Mouse (Mus musculus): ENCODE results near the gene Lingo3. TPM values are rescaled to one million over a fixed set of nuclear protein-coding genes. Genes with fewer than 3 reads are reported as not detected.

Gene Lingo3
- not detected for total RNA-seq (2018; cell fraction: chromatin; rRNA removed)
- total RNA-seq (2018; cell fraction: cytosol; rRNA removed), result not detected
- not detected for total RNA-seq (2018; cell fraction: nucleus; rRNA removed)
- polyA plus RNA-seq (2018), result not detected in 3 replicates

GRCm38 (mm10) chr10:80843931-80844547, at the start of gene Lingo3:
Gene Lingo3, minus strand, starts transcription at chr10:80844039.
- H3K27ac ChIP-seq, result no peak within 1 kb of the TSS
- no peaks in the 10 kb centered on the region for H3K36me3 ChIP-seq (ENCODE audit: inconsistent target)
- no peaks in the 10 kb centered on the region for H3K79me2 ChIP-seq (ENCODE audit: inconsistent target)
- H3K4me3 ChIP-seq (ENCODE audit: inconsistent target), result no peak within 1 kb of the TSS
- WGBS (ENCODE audit: missing documents), result 9% methylated on average over 43 of the region's 51 CpGs

- no peaks in the 10 kb centered on the region for H3K36me3 ChIP-seq (ENCODE audit: inconsistent target)
- no peaks in the 10 kb centered on the region for H3K79me2 ChIP-seq (ENCODE audit: inconsistent target)
- WGBS (ENCODE audit: missing documents), result 39% methylated on average over 9 of the region's 11 CpGs
- H3K4me3 ChIP-seq (ENCODE audit: inconsistent target), result no peak overlapping the region
- H3K27ac ChIP-seq, result no peak overlapping the region
These were observed 43.3 kb upstream of the Lingo3 start for GRCm38 (mm10) chr10:80887181-80887580.

- WGBS (ENCODE audit: missing documents), result 21% methylated on average over 10 of the region's 10 CpGs
- Histone ChIP-seq H3K36me3 (ENCODE audit: inconsistent target) (no peaks in the 10 kb centered on the region), H3K79me2 (ENCODE audit: inconsistent target) (no peaks in the 10 kb centered on the region), H3K4me3 (ENCODE audit: inconsistent target) (no peak overlapping the region), H3K27ac (no peak overlapping the region)
These were observed 37.5 kb upstream of the Lingo3 start for GRCm38 (mm10) chr10:80881301-80881700.

- no peak overlapping the region for H3K4me3 ChIP-seq (ENCODE audit: inconsistent target)
- 79% methylated on average over 2 of the region's 2 CpGs for WGBS (ENCODE audit: missing documents)
- H3K79me2 ChIP-seq (ENCODE audit: inconsistent target), result no peaks in the 10 kb centered on the region
- no peaks in the 10 kb centered on the region for H3K36me3 ChIP-seq (ENCODE audit: inconsistent target)
- no peak overlapping the region for H3K27ac ChIP-seq
These were observed 37.1 kb upstream of the Lingo3 start for GRCm38 (mm10) chr10:80880901-80881300.

GRCm38 (mm10) chr10:80880131-80880641, 36.3 kb upstream of the Lingo3 start:
- no peak overlapping the region for H3K4me3 ChIP-seq (ENCODE audit: inconsistent target)
- H3K36me3 ChIP-seq (ENCODE audit: inconsistent target), result no peaks in the 10 kb centered on the region
- WGBS (ENCODE audit: missing documents), result 19% methylated on average over 5 of the region's 5 CpGs
- H3K27ac ChIP-seq, result no peak overlapping the region
- H3K79me2 ChIP-seq (ENCODE audit: inconsistent target), result no peaks in the 10 kb centered on the region

GRCm38 (mm10) chr10:80876594-80876993, 32.8 kb upstream of the Lingo3 start:
- H3K27ac ChIP-seq, result no peak overlapping the region

GRCm38 (mm10) chr10:80876028-80876427, 32.2 kb upstream of the Lingo3 start:
- WGBS (ENCODE audit: missing documents), result 30% methylated on average over 5 of the region's 5 CpGs
- Histone ChIP-seq H3K4me3 (ENCODE audit: inconsistent target) (no peak overlapping the region), H3K36me3 (ENCODE audit: inconsistent target) (no peaks in the 10 kb centered on the region), H3K79me2 (ENCODE audit: inconsistent target) (no peaks in the 10 kb centered on the region), H3K27ac (no peak overlapping the region)

More at GRCm38 (mm10) chr10:80876594-80876993, 32.8 kb upstream of the Lingo3 start:
- Histone ChIP-seq H3K4me3 (ENCODE audit: inconsistent target) (no peak overlapping the region), H3K79me2 (ENCODE audit: inconsistent target) (no peaks in the 10 kb centered on the region), H3K36me3 (ENCODE audit: inconsistent target) (no peaks in the 10 kb centered on the region)
- WGBS (ENCODE audit: missing documents), result 74% methylated on average over 3 of the region's 3 CpGs

GRCm38 (mm10) chr10:80874035-80874434, 30.2 kb upstream of the Lingo3 start:
- Histone ChIP-seq H3K4me3 (ENCODE audit: inconsistent target) (no peak overlapping the region), H3K36me3 (ENCODE audit: inconsistent target) (no peaks in the 10 kb centered on the region), H3K79me2 (ENCODE audit: inconsistent target) (no peaks in the 10 kb centered on the region), H3K27ac (no peak overlapping the region)
- WGBS (ENCODE audit: missing documents), result 94% methylated on average over 9 of the region's 9 CpGs

GRCm38 (mm10) chr10:80871581-80871980, 27.7 kb upstream of the Lingo3 start, which contains the start of gene Tmprss9:
Gene Tmprss9, plus strand, starts transcription at chr10:80871848.
- 39% methylated on average over 9 of the region's 9 CpGs for WGBS (ENCODE audit: missing documents)
- Histone ChIP-seq H3K79me2 (ENCODE audit: inconsistent target) (no peaks in the 10 kb centered on the region), H3K4me3 (ENCODE audit: inconsistent target) (no peak within 1 kb of the TSS)

GRCm38 (mm10) chr10:80870993-80871392, 27.2 kb upstream of the Lingo3 start:
- 71% methylated on average over 1 of the region's 6 CpGs for WGBS (ENCODE audit: missing documents)
- Histone ChIP-seq H3K36me3 (ENCODE audit: inconsistent target) (no peaks in the 10 kb centered on the region), H3K79me2 (ENCODE audit: inconsistent target) (no peaks in the 10 kb centered on the region)

More at GRCm38 (mm10) chr10:80871581-80871980, 27.7 kb upstream of the Lingo3 start, which contains the start of gene Tmprss9:
- no peaks in the 10 kb centered on the region for H3K36me3 ChIP-seq (ENCODE audit: inconsistent target)
- H3K27ac ChIP-seq, result no peak within 1 kb of the TSS

GRCm38 (mm10) chr10:80864446-80864845, 20.6 kb upstream of the Lingo3 start:
- Histone ChIP-seq H3K4me3 (ENCODE audit: inconsistent target) (no peak overlapping the region), H3K27ac (no peak overlapping the region), H3K36me3 (ENCODE audit: inconsistent target) (peaks cover 18% of the 10 kb centered on the region; the same call in 1 of the 2 replicates), H3K79me2 (ENCODE audit: inconsistent target) (no peaks in the 10 kb centered on the region; the same call in 1 of the 2 replicates)
- WGBS (ENCODE audit: missing documents), result 94% methylated on average over 14 of the region's 16 CpGs

More at GRCm38 (mm10) chr10:80870993-80871392, 27.2 kb upstream of the Lingo3 start:
- no peak overlapping the region for H3K4me3 ChIP-seq (ENCODE audit: inconsistent target)
- no peak overlapping the region for H3K27ac ChIP-seq

GRCm38 (mm10) chr10:80862305-80862704, 18.5 kb upstream of the Lingo3 start:
- H3K4me3 ChIP-seq (ENCODE audit: inconsistent target), result no peak overlapping the region
- 95% methylated on average over 5 of the region's 5 CpGs for WGBS (ENCODE audit: missing documents)
- H3K36me3 ChIP-seq (ENCODE audit: inconsistent target), result peaks cover 18% of the 10 kb centered on the region; the same call in 1 of the 2 replicates
- peaks cover 20% of the 10 kb centered on the region; the same call in 1 of the 2 replicates for H3K79me2 ChIP-seq (ENCODE audit: inconsistent target)
- H3K27ac ChIP-seq, result no peak overlapping the region

GRCm38 (mm10) chr10:80858350-80858935, 14.6 kb upstream of the Lingo3 start:
- WGBS (ENCODE audit: missing documents), result 91% methylated on average over 7 of the region's 7 CpGs
- H3K27ac ChIP-seq, result no peak overlapping the region
- H3K36me3 ChIP-seq (ENCODE audit: inconsistent target), result peaks cover 15% of the 10 kb centered on the region; the same call in 1 of the 2 replicates
- H3K79me2 ChIP-seq (ENCODE audit: inconsistent target), result peaks cover 53% of the 10 kb centered on the region
- H3K4me3 ChIP-seq (ENCODE audit: inconsistent target), result no peak overlapping the region

- H3K79me2 ChIP-seq (ENCODE audit: inconsistent target), result peaks cover 57% of the 10 kb centered on the region
- peaks cover 13% of the 10 kb centered on the region; the same call in 1 of the 2 replicates for H3K36me3 ChIP-seq (ENCODE audit: inconsistent target)
- H3K4me3 ChIP-seq (ENCODE audit: inconsistent target), result no peak overlapping the region
- no peak overlapping the region for H3K27ac ChIP-seq
- 91% methylated on average over 3 of the region's 3 CpGs for WGBS (ENCODE audit: missing documents)
These were observed 14.0 kb upstream of the Lingo3 start for GRCm38 (mm10) chr10:80857848-80858247.

- Histone ChIP-seq H3K36me3 (ENCODE audit: inconsistent target) (peaks cover 14% of the 10 kb centered on the region; the same call in 1 of the 2 replicates), H3K27ac (no peak overlapping the region)
These were observed 13.5 kb upstream of the Lingo3 start for GRCm38 (mm10) chr10:80857386-80857785.

More at GRCm38 (mm10) chr10:80857386-80857785, 13.5 kb upstream of the Lingo3 start:
- H3K4me3 ChIP-seq (ENCODE audit: inconsistent target), result no peak overlapping the region
- WGBS (ENCODE audit: missing documents), result 87% methylated on average over 8 of the region's 8 CpGs
- peaks cover 57% of the 10 kb centered on the region for H3K79me2 ChIP-seq (ENCODE audit: inconsistent target)

All from macrophage (primary cell).